Mouse (Mus musculus): ENCODE measurements around the gene Gigyf1.

DNA sequence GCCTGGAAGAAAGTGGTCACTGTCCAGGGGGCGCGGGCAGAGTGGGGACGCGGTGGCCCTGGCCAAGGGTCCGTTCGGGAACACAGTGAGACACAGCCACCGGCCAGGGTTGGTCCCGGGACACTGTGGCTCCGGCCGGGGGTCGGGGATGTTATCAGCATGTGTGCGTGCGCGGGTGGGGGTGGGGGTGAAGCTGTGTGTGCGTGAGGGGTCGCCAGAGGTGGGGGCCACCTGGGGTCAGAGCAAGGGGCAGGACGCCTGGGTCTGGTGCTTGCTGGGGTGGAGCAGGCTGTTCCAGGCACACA lies 32.5 kb upstream of the Gigyf1 start:
- no peak for TF ChIP-seq PAX5 (IDR thresholded peaks at IDR 0.05; ENCODE audit: low read length)
- no peak for TF ChIP-seq E2F4 (IDR thresholded peaks at IDR 0.05; ENCODE audit: insufficient replicate concordance, low read depth, low read length)
- no peak for TF ChIP-seq CTCF (conservative IDR thresholded peaks at IDR 0.05 in 1 of 2, IDR thresholded peaks at IDR 0.05 in 1 of 2; ENCODE audit: low read depth in 2 of 2, low read length in 2 of 2)
- no peak for TF ChIP-seq MAX (IDR thresholded peaks at IDR 0.05; ENCODE audit: low read length)
- TF ChIP-seq KAT2A (IDR thresholded peaks at IDR 0.05; ENCODE audit: insufficient replicate concordance, low read length), result no peak
- no peak for TF ChIP-seq EP300 (IDR thresholded peaks at IDR 0.05; ENCODE audit: low read length)
- no peak for TF ChIP-seq TBP (conservative IDR thresholded peaks at IDR 0.05; ENCODE audit: low read depth, low read length)
- TF ChIP-seq TCF12 (IDR thresholded peaks at IDR 0.05; ENCODE audit: low read depth, low read length), result no peak
- TF ChIP-seq SIN3A (IDR thresholded peaks at IDR 0.05; ENCODE audit: low read length), result no peak
- TF ChIP-seq ZNF384 (IDR thresholded peaks at IDR 0.05; ENCODE audit: low read depth, low read length), result no peak
